Mouse (Mus musculus): Measurements from ENCODE around the gene Rpl28. TPM values are rescaled to one million over a fixed set of nuclear protein-coding genes. Genes with fewer than 3 reads are reported as not detected.

Rpl28 gene
- total RNA-seq, 2 experiments from 2014 or later, result 630 to 679 TPM

GRCm38 (mm10) chr7:4822162-4822907 is 29.7 kb downstream of the Rpl28 start:
- DNase-seq, result no peak
- intact Hi-C loops (cut with DNase I), result loop anchor here (5.0 kb wide), 1 partner anchor 75 kb away; no protein-coding TSS in a partner anchor

GRCm38 (mm10) chr7:4825365-4825764 is 32.7 kb downstream of the Rpl28 start:
- DNase-seq, result no peak
- intact Hi-C loops (cut with DNase I), result no loop called here

- no peak for DNase-seq
- intact Hi-C loops (cut with DNase I), result no loop called here
Measured at GRCm38 (mm10) chr7:4830476-4830875, 37.8 kb downstream of the Rpl28 start.

- intact Hi-C loops (cut with DNase I), result no loop called here
- no peak for DNase-seq
Measured at GRCm38 (mm10) chr7:4835631-4836327, 43.1 kb downstream of the Rpl28 start.

GRCm38 (mm10) chr7:4836351-4836792 is 43.7 kb downstream of the Rpl28 start:
- peak; percentile 44 to 61 for DNase-seq
- intact Hi-C loops (cut with DNase I), result no loop called here

- DNase-seq, result no peak
- intact Hi-C loops (cut with DNase I), result no loop called here
Measured at GRCm38 (mm10) chr7:4837639-4838038, 45.0 kb downstream of the Rpl28 start.

- intact Hi-C loops (cut with DNase I), result no loop called here
- no peak for DNase-seq
Measured at GRCm38 (mm10) chr7:4842077-4842476, 49.4 kb downstream of the Rpl28 start.

- DNase-seq, result no peak
- intact Hi-C loops (cut with DNase I), result no loop called here
Measured at GRCm38 (mm10) chr7:4842634-4843131, 50.0 kb downstream of the Rpl28 start.

GRCm38 (mm10) chr7:4843604-4844244 is 51.0 kb downstream of the Rpl28 start:
- intact Hi-C loops (cut with DNase I), result no loop called here
- DNase-seq, result no peak

GRCm38 (mm10) chr7:4844245-4844916 is 51.7 kb downstream of the Rpl28 start, which contains the start of gene Shisa7:
Shisa7 (minus strand) TSS chr7:4844696.
- DNase-seq, result no peak
- intact Hi-C loops (cut with DNase I), result no loop called here

Other genes with a start within 250 kb of the Rpl28 start
- gene Syt5, start 245.3 kb upstream of the Rpl28 start, total RNA-seq (2021), result 1 to 10 TPM; 1.7 to 2.4 TPM
- not detected for gene Ptprh, start 188.8 kb upstream of the Rpl28 start, total RNA-seq (2021)
- gene Tmem86b, start 161.5 kb upstream of the Rpl28 start, total RNA-seq (2021), result 1 to 10 TPM; 6.2 to 6.6 TPM
- 10 to 100 TPM; 77.3 to 80.7 TPM for gene Ppp6r1, start 133.9 kb upstream of the Rpl28 start, total RNA-seq (2021)
- gene Hspbp1, start 107.8 kb upstream of the Rpl28 start, total RNA-seq (2021), result 10 to 100 TPM; 45.0 to 46.7 TPM
- gene Brsk1, start 102.3 kb upstream of the Rpl28 start, total RNA-seq (2021), result 1 to 10 TPM; 2.5 to 3.8 TPM
- gene Tmem150b, start 67.6 kb upstream of the Rpl28 start, total RNA-seq (2021), result under 1 TPM in 1 of 2 experiments, not detected in 1; 0.20 TPM
- gene Kmt5c, start 52.8 kb upstream of the Rpl28 start, total RNA-seq (2021), result 10 to 100 TPM; 32.1 to 37.1 TPM
- gene Cox6b2, start 39.8 kb upstream of the Rpl28 start, total RNA-seq (2021), result 10 to 100 TPM in 1 of 2 experiments, 1 to 10 TPM in 1; 7.4 to 10.9 TPM
- not detected for gene Fam71e2, start 21.6 kb upstream of the Rpl28 start, total RNA-seq (2021)
- gene Il11, start 10.0 kb upstream of the Rpl28 start, total RNA-seq (2021), result not detected
- not detected for gene Tmem190, start 9.9 kb upstream of the Rpl28 start, total RNA-seq (2021)
- gene Tmem238, start 3.2 kb upstream of the Rpl28 start, total RNA-seq (2021), result 1 to 10 TPM; 3.7 to 4.2 TPM
- gene Ube2s, start 19.7 kb downstream of the Rpl28 start, total RNA-seq (2021), result 100 to 1,000 TPM; 149 to 152 TPM
- under 1 TPM in 1 of 2 experiments, not detected in 1; 0.15 TPM for gene Shisa7, start 51.8 kb downstream of the Rpl28 start, total RNA-seq (2021)
- 1 to 10 TPM; 3.6 to 4.7 TPM for gene Isoc2b, start 77.4 kb downstream of the Rpl28 start, total RNA-seq (2021)
- 10 to 100 TPM; 15.8 to 16.3 TPM for gene Isoc2a, start 84.3 kb downstream of the Rpl28 start, total RNA-seq (2021)
- gene Gm36210, start 113.6 kb downstream of the Rpl28 start, total RNA-seq (2021), result not detected
- 10 to 100 TPM; 11.8 to 13.8 TPM for gene Zfp628, start 122.3 kb downstream of the Rpl28 start, total RNA-seq (2021)
- 1 to 10 TPM; 4.9 to 5.2 TPM for gene Nat14, start 129.2 kb downstream of the Rpl28 start, total RNA-seq (2021)
- gene Ssc5d, start 132.9 kb downstream of the Rpl28 start, total RNA-seq (2021), result 10 to 100 TPM; 12.5 TPM
- gene Sbk2, start 171.5 kb downstream of the Rpl28 start, total RNA-seq (2021), result 1 to 10 TPM; 7.2 to 9.0 TPM
- gene Sbk3, start 178.3 kb downstream of the Rpl28 start, total RNA-seq (2021), result 10 to 100 TPM; 11.9 to 22.0 TPM
- gene Zfp579, start 203.3 kb downstream of the Rpl28 start, total RNA-seq (2021), result 10 to 100 TPM; 18.4 to 19.1 TPM
- gene Zfp524, start 221.5 kb downstream of the Rpl28 start, total RNA-seq (2021), result 1 to 10 TPM; 7.8 to 9.4 TPM
- 10 to 100 TPM; 21.6 to 25.6 TPM for gene Fiz1, start 221.8 kb downstream of the Rpl28 start, total RNA-seq (2021)
- gene Gm44973, start 222.6 kb downstream of the Rpl28 start, total RNA-seq (2021), result not detected
- 10 to 100 TPM; 22.4 to 23.2 TPM for gene Zfp865, start 227.5 kb downstream of the Rpl28 start, total RNA-seq (2021)
- under 1 TPM; 0.26 to 0.32 TPM for gene Ccdc106, start 227.7 kb downstream of the Rpl28 start, total RNA-seq (2021)
- not detected for gene 4632433K11Rik, start 241.2 kb downstream of the Rpl28 start, total RNA-seq (2021)
- gene Zfp784, start 245.6 kb downstream of the Rpl28 start, total RNA-seq (2021), result 1 to 10 TPM; 5.9 to 7.3 TPM

All from heart, postnatal 10 days (tissue).